Mouse (Mus musculus): Measurements from ENCODE around the gene Ptpdc1.

Ptpdc1 gene

GRCm38 (mm10) chr13:48585786-48586185, 39.7 kb downstream of the Ptpdc1 start:
- DNase-seq (ENCODE audit: low spot score in 2 of 2), result no peak

- no peak for DNase-seq (ENCODE audit: low spot score in 2 of 2)
These were observed 42.6 kb downstream of the Ptpdc1 start for GRCm38 (mm10) chr13:48582688-48583379.

- no peak for DNase-seq (ENCODE audit: low spot score in 2 of 2)
These were observed 46.8 kb downstream of the Ptpdc1 start for GRCm38 (mm10) chr13:48578616-48579015.

DNA sequence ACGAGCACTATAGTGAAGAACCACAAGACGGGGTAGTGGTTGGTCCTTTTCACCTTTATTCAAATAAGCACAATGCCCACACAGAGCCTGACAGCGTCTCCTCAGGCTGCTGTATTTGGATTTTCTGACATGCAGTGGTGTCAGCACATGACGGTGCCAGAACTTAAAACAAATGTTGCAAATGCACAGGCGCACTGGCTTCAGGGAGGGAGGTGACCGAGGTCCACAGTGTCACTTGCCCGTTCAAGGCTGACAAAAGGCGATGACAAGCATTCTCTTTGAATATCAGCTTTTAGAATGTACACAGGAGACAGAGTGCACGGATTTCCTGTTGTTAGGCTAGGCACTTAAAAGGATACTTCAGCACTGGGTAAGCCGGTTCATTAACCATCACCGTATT, 47.6 kb downstream of the Ptpdc1 start:
- no peak for DNase-seq (ENCODE audit: low spot score in 2 of 2)

DNA sequence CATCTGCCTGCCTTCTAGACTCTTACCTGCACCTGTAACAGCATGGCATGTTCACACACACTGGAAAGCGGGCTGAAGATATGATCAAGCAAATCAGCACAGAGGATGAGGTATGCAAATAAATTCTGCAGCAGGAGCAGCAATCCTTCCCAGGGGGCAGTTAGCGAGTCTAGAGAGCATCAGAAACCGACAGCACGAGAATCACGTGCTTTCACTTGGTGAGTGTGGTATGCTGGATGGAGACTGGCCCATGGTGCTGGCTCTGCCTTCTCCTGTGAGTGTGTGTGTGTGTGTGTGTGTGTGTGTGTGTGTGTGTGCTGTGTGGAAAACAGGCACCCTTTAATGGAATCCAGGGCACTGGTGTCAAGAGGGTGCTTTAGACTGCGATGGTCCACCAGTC, 48.5 kb downstream of the Ptpdc1 start:
- no peak for DNase-seq (ENCODE audit: low spot score in 2 of 2)

GRCm38 (mm10) chr13:48574718-48575117, 50.7 kb downstream of the Ptpdc1 start:
- DNase-seq (ENCODE audit: low spot score in 2 of 2), result no peak

GRCm38 (mm10) chr13:48573525-48574355, 51.7 kb downstream of the Ptpdc1 start:
- DNase-seq (ENCODE audit: low spot score in 2 of 2), result no peak

DNA sequence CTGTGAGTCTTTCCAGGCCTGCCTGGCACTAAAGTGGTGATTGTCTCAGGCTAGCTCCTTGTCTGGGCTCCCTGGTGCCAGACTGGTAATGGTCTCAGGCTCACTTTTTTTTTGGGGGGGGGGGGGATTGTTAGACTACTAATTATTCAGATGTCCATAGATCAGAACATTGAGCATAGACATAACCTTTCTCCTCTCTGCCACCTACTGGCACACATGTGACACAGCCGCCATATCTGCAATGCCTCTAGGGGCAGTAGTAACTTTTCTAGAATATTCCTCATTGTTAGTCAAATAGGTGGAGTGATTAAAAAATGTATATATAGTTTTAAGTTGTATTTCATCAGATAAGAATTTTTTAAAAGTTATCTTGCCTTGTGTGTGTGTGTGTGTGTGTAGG, 53.3 kb downstream of the Ptpdc1 start:
- DNase-seq (ENCODE audit: low spot score in 2 of 2), result peak in 1 of 2 experiments; percentile 57

DNA sequence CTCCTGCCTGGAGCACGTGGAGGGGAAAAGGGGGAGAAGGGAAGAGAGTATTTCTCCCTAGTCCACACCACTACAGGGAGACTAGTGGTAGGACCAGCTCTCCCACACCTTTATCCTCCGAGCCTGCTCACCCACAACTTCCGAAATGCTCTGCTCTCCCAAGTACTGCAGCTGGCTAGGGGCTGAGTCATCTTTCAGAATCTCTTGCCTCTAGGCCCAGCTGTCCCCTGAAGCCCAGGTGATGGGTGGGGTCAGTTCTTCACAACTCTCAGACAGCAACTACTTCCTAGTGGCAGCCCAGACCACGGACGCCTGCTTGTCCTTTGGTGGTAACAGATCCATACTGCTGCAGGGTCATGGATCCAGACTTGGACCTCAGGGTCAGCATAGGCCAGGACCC, 54.2 kb downstream of the Ptpdc1 start:
- no peak for DNase-seq (ENCODE audit: low spot score in 2 of 2)

DNA sequence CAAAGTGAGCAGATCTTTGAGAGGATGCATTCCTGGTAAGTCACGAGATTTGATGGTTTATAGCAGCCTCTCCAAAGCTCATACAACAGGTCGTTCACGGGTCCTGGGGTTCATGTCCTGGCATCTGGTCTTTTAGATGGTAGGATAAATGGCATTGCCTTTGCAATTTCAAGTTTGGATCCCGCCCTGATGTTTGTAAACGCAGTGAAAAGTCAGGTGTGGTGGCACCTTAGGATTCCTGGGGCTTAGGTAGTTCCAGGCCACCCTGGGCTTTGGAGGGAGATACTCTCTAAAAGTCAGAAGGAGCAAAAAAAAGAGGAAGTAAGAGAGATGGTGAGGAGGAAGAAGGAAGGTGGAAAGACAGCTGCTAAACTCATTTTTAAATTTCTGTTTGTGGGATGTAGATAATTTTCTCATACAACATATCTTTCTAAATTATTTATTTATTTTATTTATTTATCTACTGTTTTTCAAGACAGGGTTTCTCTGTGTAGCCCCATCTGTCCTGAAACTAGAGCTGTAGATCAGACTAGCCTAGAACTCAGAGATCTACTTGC, 55.8 kb downstream of the Ptpdc1 start:
- no peak for DNase-seq (ENCODE audit: low spot score in 2 of 2)

DNA sequence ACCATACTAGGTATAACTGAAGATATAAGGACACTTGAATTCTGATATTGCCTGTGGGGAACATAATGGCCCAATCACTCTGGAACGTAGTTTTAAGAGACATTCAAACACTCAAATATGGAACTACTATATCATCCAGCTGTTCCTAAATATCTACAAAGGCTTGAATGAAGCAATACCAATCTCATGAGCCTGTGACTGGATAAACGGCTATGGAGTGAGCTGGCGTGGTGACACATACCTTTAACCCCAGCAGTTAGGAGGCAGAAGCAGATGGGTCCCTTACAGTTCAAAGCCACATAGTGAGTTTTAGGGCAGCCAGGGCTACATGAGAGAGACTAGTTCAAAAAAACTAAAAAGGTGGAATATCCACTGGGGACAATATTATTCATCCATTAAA, 57.8 kb downstream of the Ptpdc1 start:
- DNase-seq (ENCODE audit: low spot score in 2 of 2), result no peak

DNA sequence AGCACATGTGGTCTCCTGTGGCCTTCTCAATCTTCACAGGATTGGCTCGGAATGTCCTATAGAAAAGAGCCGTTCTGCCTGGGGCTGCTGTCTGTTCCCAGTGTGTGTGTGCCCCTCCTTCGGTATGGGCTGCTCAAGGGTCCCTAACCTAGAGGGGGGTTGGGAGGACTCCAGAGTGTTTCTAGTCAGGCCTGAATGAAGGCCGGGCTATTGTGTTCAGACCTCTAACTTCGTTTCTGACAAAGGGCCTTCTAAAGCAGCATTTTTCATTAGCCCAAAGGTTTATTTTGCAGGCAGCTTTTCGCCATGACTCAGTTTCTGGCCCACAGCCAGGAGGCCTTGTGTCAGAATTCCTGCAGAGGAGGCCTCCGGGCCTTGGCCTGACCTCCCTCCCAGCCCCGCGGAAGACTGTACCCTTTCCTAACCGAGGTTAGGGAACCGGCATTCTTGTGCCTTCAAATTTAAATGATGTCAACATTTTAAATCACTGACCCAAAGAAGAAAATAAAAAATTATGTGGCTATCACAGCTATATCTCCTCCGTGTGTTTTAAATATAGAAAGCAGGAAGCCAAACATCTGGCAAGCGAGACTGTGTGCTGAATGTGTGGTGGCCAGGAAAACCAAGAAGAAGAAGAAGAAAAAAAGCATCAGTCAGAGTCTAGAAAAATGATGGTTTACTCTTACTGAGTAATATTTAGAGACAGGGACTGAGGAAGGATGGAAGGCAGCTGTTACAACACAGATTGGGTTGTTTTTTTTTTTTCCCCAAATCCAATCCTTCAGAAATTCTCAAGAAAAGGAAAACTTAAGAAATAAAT, 59.1 kb downstream of the Ptpdc1 start:
- DNase-seq (ENCODE audit: low spot score in 2 of 2), result peak; percentile 69 to 74

- no peak for DNase-seq (ENCODE audit: low spot score in 2 of 2)
These were observed 60.4 kb downstream of the Ptpdc1 start for GRCm38 (mm10) chr13:48564881-48565600.

GRCm38 (mm10) chr13:48562336-48562735, 63.1 kb downstream of the Ptpdc1 start:
- DNase-seq (ENCODE audit: low spot score in 2 of 2), result no peak

GRCm38 (mm10) chr13:48561481-48561880, 64.0 kb downstream of the Ptpdc1 start:
- no peak for DNase-seq (ENCODE audit: low spot score in 2 of 2)

DNA sequence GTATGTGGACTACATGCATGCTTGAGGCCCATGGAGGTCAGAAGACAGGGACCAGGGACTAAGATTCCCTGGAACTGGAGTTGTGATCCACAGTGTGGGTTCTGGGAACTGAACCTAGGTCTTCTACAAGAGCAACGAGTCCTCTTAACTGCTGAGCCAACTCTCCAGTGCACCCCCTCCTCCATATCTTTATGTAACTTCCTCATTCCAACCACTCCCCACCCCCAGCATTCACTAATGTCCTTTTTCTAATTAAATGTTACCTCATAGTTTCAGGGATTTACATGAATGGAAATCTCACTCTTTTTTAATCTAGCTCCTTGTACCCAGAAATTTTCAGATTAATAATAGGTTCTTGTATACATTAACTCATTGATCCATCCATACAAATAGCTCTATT, 69.5 kb downstream of the Ptpdc1 start:
- DNase-seq (ENCODE audit: low spot score in 2 of 2), result peak in 1 of 2 experiments; percentile 6

GRCm38 (mm10) chr13:48554552-48554951, 70.9 kb downstream of the Ptpdc1 start:
- no peak for DNase-seq (ENCODE audit: low spot score in 2 of 2)

DNA sequence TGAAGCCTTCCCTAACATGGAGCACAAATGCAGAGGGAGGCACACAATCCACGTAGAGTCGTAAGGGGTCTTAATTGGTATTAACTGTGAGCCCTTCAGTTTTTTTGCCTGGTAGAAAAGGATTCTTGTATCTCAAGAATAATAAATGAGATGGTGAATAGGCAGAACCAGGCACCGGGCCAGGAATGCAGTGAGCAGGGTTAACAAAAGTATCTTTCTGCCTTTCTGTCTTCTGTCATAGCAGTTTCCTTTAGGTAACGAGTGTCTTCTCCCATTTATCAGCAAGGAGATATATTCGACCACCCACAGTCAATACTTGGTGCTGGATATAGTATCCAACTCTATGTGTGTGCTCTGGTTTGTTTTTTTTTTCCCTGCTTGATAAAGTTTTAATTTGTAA, 72.0 kb downstream of the Ptpdc1 start:
- DNase-seq (ENCODE audit: low spot score in 2 of 2), result no peak

DNA sequence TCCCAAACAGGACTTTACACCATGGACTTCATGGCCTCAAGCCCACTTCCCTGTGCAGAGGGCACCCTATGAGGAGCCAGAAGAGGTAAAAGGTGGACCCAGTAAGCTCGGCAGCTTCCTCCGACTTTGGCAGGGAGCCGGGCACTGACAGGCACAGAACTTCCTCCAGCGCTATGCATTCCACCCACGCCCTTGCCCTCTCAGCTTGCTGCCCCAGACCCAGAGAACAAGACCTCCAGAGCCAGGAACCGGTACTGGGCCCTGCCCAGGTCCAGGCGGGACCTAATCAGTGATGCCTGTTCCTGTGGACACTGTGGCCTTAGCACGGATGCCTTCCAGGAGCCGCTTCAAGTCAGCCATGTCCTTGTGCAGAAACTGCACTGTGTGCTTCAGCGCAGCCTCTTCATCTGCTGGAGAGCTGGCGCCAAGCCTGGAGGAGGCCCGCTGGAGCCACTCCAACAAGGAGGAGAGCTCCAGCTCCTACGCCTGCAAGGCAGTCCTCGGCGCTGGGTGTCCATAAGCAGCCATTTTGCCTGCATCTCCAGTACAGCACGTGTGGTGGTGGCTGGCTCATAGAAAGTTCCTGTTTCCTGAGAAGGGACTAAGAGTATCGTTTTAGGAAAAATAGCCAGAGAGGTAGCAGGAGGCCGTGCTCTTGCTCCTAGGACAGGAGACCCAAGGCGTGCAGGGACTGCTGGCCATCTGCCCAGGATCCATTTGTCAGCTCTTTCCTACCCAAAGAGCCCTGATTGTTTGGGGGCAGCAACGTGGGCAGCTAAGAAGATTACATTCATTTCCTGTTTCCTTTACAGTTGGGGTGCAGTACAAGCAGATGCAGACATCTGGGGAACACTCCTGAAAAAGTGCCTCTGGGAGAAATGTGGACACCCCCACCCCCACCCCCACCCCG, 73.0 kb downstream of the Ptpdc1 start:
- peak; percentile 96 for DNase-seq (ENCODE audit: low spot score in 2 of 2)

- DNase-seq (ENCODE audit: low spot score in 2 of 2), result no peak
These were observed 77.2 kb downstream of the Ptpdc1 start for GRCm38 (mm10) chr13:48548296-48548695.
